In the genomic region with DNA sequence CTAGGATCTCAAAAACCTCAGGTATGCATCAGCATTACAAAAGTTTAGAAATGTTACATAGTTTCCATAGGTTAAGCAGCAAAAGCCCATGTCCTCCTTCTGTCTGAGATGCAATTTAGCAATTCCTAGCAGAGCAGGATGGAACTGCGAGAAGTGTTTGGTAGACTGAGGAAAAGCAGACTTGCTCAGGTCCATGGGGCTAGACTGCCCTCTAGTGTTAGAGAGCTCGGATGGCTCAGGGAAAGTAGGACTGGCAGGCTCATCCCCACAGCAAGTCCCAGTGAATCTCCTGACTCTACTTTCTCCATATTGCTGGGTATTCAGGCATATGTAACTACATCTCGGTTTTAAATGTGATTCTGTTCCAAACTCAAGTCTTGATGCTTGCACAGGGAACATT, we compare ENCODE assay signal across 8 mouse cellular contexts. TPM values are rescaled to one million over a fixed set of nuclear protein-coding genes. Genes with fewer than 3 reads are reported as not detected.
DNase-seq lines count a peak whose midpoint lies in the region; ATAC-seq and TF ChIP-seq lines count a peak whose summit lies in the region.

No protein-coding gene starts in this region.

- no peaks in the 10 kb centered on the region for H3K9me3 ChIP-seq in CH12.LX (replicated peaks; ENCODE audit: low read length)
- H3K9me3 ChIP-seq in heart, postnatal 0 days (replicated peaks; ENCODE audit: control insufficient read depth, low read length): no peaks in the 10 kb centered on the region
- no peaks in the 10 kb centered on the region for H3K9me3 ChIP-seq in lung, embryonic 14.5 days (ENCODE audit: low read depth, low read length)

- no peak overlapping the region for H3K4me3 ChIP-seq in CH12.LX (replicated peaks in 1 of 3; ENCODE audit: low read depth in 2 of 3, low read length in 2 of 3, poor library complexity in 1 of 3)
- no peak overlapping the region for H3K4me3 ChIP-seq in heart, postnatal 0 days (ENCODE audit: low read depth, low read length)
- no peak overlapping the region for H3K4me3 ChIP-seq in lung, embryonic 14.5 days (ENCODE audit: low read depth, low read length)

- no peak for TF ChIP-seq POLR2A in CH12.LX (IDR thresholded peaks at IDR 0.05; ENCODE audit: low read depth, low read length)

- ATAC-seq in heart, postnatal 0 days (ENCODE audit: insufficient read depth, low read depth): peak; percentile 64
- 0 out of 2 replicates have a peak, but pooled peaks have one; percentile 54 for ATAC-seq in lung, embryonic 14.5 days (ENCODE audit: insufficient read depth)
- no peak for ATAC-seq in activated CD4-positive, CD25-positive, alpha-beta regulatory T cell, adult 4 months

- peaks cover 0 to 6% of the 10 kb centered on the region in 2 experiments for H3K36me3 ChIP-seq in CH12.LX (replicated peaks in 1 of 2; ENCODE audit: control insufficient read depth in 1 of 2, insufficient read depth in 1 of 2, low read length in 1 of 2)
- no peaks in the 10 kb centered on the region for H3K36me3 ChIP-seq in heart, postnatal 0 days (replicated peaks; ENCODE audit: control insufficient read depth, insufficient read depth, low read length)
- no peaks in the 10 kb centered on the region for H3K36me3 ChIP-seq in lung, embryonic 14.5 days (ENCODE audit: insufficient read depth)

- DNase-seq in CH12.LX (ENCODE audit: extremely low read depth): peak; percentile 63
- peak; percentile 90 for DNase-seq in adipocyte (ENCODE audit: low spot score)
- DNase-seq in embryo, embryonic 10 days (ENCODE audit: low spot score): peak; percentile 86
- peak; percentile 77 for DNase-seq in heart, postnatal 0 days (ENCODE audit: low spot score)
- peak; percentile 40 for DNase-seq in large intestine, adult 2 months (ENCODE audit: low read depth, low spot score)
- peak; percentile 91 for DNase-seq in lung, embryonic 14.5 days
- peak; percentile 78 for DNase-seq in retina, postnatal 1 day

- TF ChIP-seq CTCF in CH12.LX (conservative IDR thresholded peaks at IDR 0.05 in 1 of 2, IDR thresholded peaks at IDR 0.05 in 1 of 2; ENCODE audit: low read depth in 2 of 2, low read length in 2 of 2): peak; percentile 85 to 94
- peak; percentile 97 for TF ChIP-seq CTCF in heart, postnatal 0 days (IDR thresholded peaks at IDR 0.05; ENCODE audit: low read depth)
- TF ChIP-seq CTCF in lung, embryonic 14.5 days (IDR thresholded peaks at IDR 0.05; ENCODE audit: low read depth): peak; percentile 94

- H3K79me2 ChIP-seq in CH12.LX (replicated peaks; ENCODE audit: control insufficient read depth, extremely low read depth, insufficient read depth, poor library complexity, severe bottlenecking): no peaks in the 10 kb centered on the region

- dilution Hi-C loops in CH12.LX (cut with MboI; ENCODE audit: extremely low pct_ligation_motif_present, extremely low pct_unique_long_range_greater_than_20kb, low sequenced_read_pairs): loop anchor here (25.0 kb wide), 1 partner anchor 158 kb away; no protein-coding TSS in a partner anchor

- peak; percentile 98 for TF ChIP-seq RAD21 in CH12.LX (IDR thresholded peaks at IDR 0.05; ENCODE audit: low read depth, low read length)

- WGBS in heart, postnatal 0 days: 5% methylated on average over 3 of the region's 3 CpGs
- WGBS in large intestine, adult 2 months: 5% methylated on average over 3 of the region's 3 CpGs
- WGBS in lung, embryonic 14.5 days: 6% methylated on average over 3 of the region's 3 CpGs

- in situ Hi-C loops in CH12.LX (cut with MboI; ENCODE audit: low pct_ligation_motif_present, low pct_unique_long_range_greater_than_20kb, low sequenced_read_pairs): loop anchor here (5.0 to 10.0 kb wide), 2 partner anchors 158 to 200 kb away; no protein-coding TSS in a partner anchor

- no peak for TF ChIP-seq EP300 in CH12.LX (IDR thresholded peaks at IDR 0.05; ENCODE audit: low read length)
- no peak for TF ChIP-seq EP300 in heart, postnatal 0 days (IDR thresholded peaks at IDR 0.05; ENCODE audit: low read depth)

- H3K9ac ChIP-seq in CH12.LX (ENCODE audit: insufficient read depth, low read depth): no peak overlapping the region
- H3K9ac ChIP-seq in heart, postnatal 0 days (replicated peaks; ENCODE audit: low read depth, low read length): no peak overlapping the region
- no peak overlapping the region for H3K9ac ChIP-seq in lung, embryonic 14.5 days

- H3K27me3 ChIP-seq in CH12.LX (replicated peaks): no peaks in the 10 kb centered on the region
- no peaks in the 10 kb centered on the region for H3K27me3 ChIP-seq in heart, postnatal 0 days (ENCODE audit: control insufficient read depth, insufficient read depth, low read length)
- H3K27me3 ChIP-seq in lung, embryonic 14.5 days (ENCODE audit: insufficient read depth, low read length): no peaks in the 10 kb centered on the region

- H3K4me2 ChIP-seq in CH12.LX (ENCODE audit: insufficient read depth, low read depth, poor library complexity, severe bottlenecking): no peak overlapping the region
- H3K4me2 ChIP-seq in heart, postnatal 0 days (ENCODE audit: low read depth, low read length): no peak overlapping the region
- H3K4me2 ChIP-seq in lung, embryonic 14.5 days: no peak overlapping the region

- H3K27ac ChIP-seq in CH12.LX (ENCODE audit: insufficient read depth, low read depth): no peak overlapping the region
- no peak overlapping the region for H3K27ac ChIP-seq in heart, postnatal 0 days (ENCODE audit: low read depth)
- H3K27ac ChIP-seq in lung, embryonic 14.5 days (ENCODE audit: low read depth): no peak overlapping the region

- no peaks in the 10 kb centered on the region for H3K4me1 ChIP-seq in CH12.LX (ENCODE audit: control insufficient read depth in 1 of 2, insufficient read depth in 2 of 2)
- H3K4me1 ChIP-seq in heart, postnatal 0 days (ENCODE audit: control insufficient read depth, insufficient read depth): peaks cover under 1% of the 10 kb centered on the region; the same call in 1 of the 2 replicates
- H3K4me1 ChIP-seq in lung, embryonic 14.5 days (ENCODE audit: insufficient read depth): no peaks in the 10 kb centered on the region

TF ChIP-seq in CH12.LX, 34 proteins besides CTCF, POLR2A, EP300 and RAD21:
- TF ChIP-seq SIN3A (IDR thresholded peaks at IDR 0.05; ENCODE audit: low read length): no peak
- TF ChIP-seq CHD1 (IDR thresholded peaks at IDR 0.05; ENCODE audit: low read depth, low read length): no peak
- TF ChIP-seq SMC3 (IDR thresholded peaks at IDR 0.05; ENCODE audit: low read depth, low read length): peak; percentile 95
- TF ChIP-seq ZC3H11A (IDR thresholded peaks at IDR 0.05; ENCODE audit: low read depth, low read length): peak; percentile 70

RNA-seq across cellular contexts. Expression of gene Sorbs1, which starts 31.3 kb away (rescaled TPM):
- 2.6 and 3.6 TPM in 2 replicates for total RNA-seq in CH12.LX (2012; rRNA removed)
- total RNA-seq in CH12.LX (2014; rRNA removed): 2.1 and 3.1 TPM in 2 replicates
- 6.2 and 9.3 TPM in 2 replicates for polyA plus RNA-seq in CH12.LX (2012; ENCODE audit: insufficient read length, low read depth)
- total RNA-seq in heart, postnatal 0 days (2014; rRNA removed; ENCODE audit: low replicate concordance): 77.7 and 140 TPM in 2 replicates
- polyA plus RNA-seq in heart, postnatal 0 days (2015; fragmentation: Nextera tagmentation; extraction: Ambion mirVana): 153 and 159 TPM in 2 replicates
- 14.9 and 32.3 TPM in 2 replicates for polyA plus RNA-seq in large intestine, adult 2 months (2012; rRNA removed)
- 46.6 and 50.7 TPM in 2 replicates for polyA plus RNA-seq in lung, embryonic 14.5 days (2014; fragmentation: Nextera tagmentation; extraction: Ambion mirVana)
- polyA plus RNA-seq in activated CD4-positive, CD25-positive, alpha-beta regulatory T cell, adult 4 months (2017; shearing (Covaris generic)): 10 to 100 TPM; 14.0 to 15.7 TPM

RNA-seq across cellular contexts. Expression of gene Aldh18a1, which starts 43.4 kb away (rescaled TPM):
- total RNA-seq in CH12.LX (2012; rRNA removed): 134 and 193 TPM in 2 replicates
- total RNA-seq in CH12.LX (2014; rRNA removed): 101 and 104 TPM in 2 replicates
- 92.2 and 120 TPM in 2 replicates for polyA plus RNA-seq in CH12.LX (2012; ENCODE audit: insufficient read length, low read depth)
- total RNA-seq in heart, postnatal 0 days (2014; rRNA removed; ENCODE audit: low replicate concordance): 41.3 and 42.8 TPM in 2 replicates
- 20.6 and 20.9 TPM in 2 replicates for polyA plus RNA-seq in heart, postnatal 0 days (2015; fragmentation: Nextera tagmentation; extraction: Ambion mirVana)
- polyA plus RNA-seq in large intestine, adult 2 months (2012; rRNA removed): 64.3 and 144 TPM in 2 replicates
- polyA plus RNA-seq in lung, embryonic 14.5 days (2014; fragmentation: Nextera tagmentation; extraction: Ambion mirVana): 70.1 TPM in 2 replicates
- 10 to 100 TPM; 30.9 to 48.7 TPM for polyA plus RNA-seq in activated CD4-positive, CD25-positive, alpha-beta regulatory T cell, adult 4 months (2017; shearing (Covaris generic))

Comparison
In these comparisons a context has a peak if more than half of its experiments do, and no peak if none do; other contexts are left out.
1. DNase-seq: peak in every context shown above with its lines; median percentile 91 in lung, embryonic 14.5 days; 90 in adipocyte; 86 in embryo, embryonic 10 days; 78 in retina, postnatal 1 day; 77 in heart, postnatal 0 days; 63 in CH12.LX; 40 in large intestine, adult 2 months.